Mouse (Mus musculus): ENCODE measurements around the gene Myo9b. TPM values are rescaled to one million over a fixed set of nuclear protein-coding genes. Genes with fewer than 3 reads are reported as not detected.

The Myo9b gene
- polyA plus RNA-seq, 1 experiment from 2014 or later, result 18.7 TPM

DNA sequence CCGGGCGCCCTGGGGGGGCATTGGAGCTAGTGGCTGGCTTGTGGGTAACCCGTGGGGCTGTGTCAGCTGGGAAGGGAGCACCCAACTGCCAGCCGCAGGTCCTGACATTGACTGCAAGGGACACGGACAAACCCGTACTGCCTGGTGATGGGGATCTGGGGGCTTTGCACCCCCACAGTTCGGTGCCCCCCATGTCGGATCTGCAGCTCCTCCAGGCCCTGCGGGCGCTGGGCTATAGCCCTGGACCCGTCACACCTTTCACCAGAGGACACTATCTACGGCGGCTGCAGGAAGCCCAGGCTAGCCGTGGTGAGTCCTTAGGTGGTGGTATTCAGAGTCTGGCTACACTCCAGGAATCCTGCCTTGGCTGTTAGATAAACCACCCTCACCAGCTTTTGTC is 134.9 kb downstream of the Myo9b start:
- no peak for DNase-seq (ENCODE audit: low spot score)

DNA sequence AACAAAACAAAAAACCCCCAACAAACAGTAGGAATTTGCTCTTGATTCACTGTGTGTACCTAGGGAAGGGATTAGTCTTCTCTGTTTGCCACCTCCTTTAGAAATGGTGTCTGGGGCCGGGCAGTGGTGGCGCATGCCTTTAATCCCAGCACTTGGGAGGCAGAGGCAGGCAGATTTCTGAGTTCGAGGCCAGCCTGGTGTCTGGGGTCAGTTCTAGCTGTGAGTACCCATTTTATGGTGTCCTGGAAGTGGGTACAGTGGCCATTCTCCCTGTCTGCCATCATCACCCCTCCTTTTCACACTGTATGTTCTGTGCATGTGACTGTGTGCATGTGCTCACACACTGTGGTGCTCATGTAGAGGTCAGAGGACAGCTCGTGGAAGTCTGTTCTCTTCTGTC is 135.7 kb downstream of the Myo9b start:
- no peak for DNase-seq (ENCODE audit: low spot score)

Other genes with a start within 250 kb of the Myo9b start
- gene Haus8, start 220 bp downstream of the Myo9b start, polyA plus RNA-seq (2015; fragmentation: Nextera tagmentation; extraction: Ambion mirVana), result 39.3 and 48.6 TPM in 2 replicates
- gene Use1, start 94.1 kb downstream of the Myo9b start, polyA plus RNA-seq (2015; fragmentation: Nextera tagmentation; extraction: Ambion mirVana), result 143 and 152 TPM in 2 replicates
- gene Ocel1, start 98.6 kb downstream of the Myo9b start, polyA plus RNA-seq (2015; fragmentation: Nextera tagmentation; extraction: Ambion mirVana), result 17.4 and 19.2 TPM in 2 replicates
- 17.7 and 18.4 TPM in 2 replicates for gene Nr2f6, start 109.2 kb downstream of the Myo9b start, polyA plus RNA-seq (2015; fragmentation: Nextera tagmentation; extraction: Ambion mirVana)
- gene Ushbp1, start 123.1 kb downstream of the Myo9b start, polyA plus RNA-seq (2015; fragmentation: Nextera tagmentation; extraction: Ambion mirVana), result 4.7 and 5.1 TPM in 2 replicates
- 83.2 and 87.4 TPM in 2 replicates for gene Babam1, start 124.1 kb downstream of the Myo9b start, polyA plus RNA-seq (2015; fragmentation: Nextera tagmentation; extraction: Ambion mirVana)
- gene Ankle1, start 133.3 kb downstream of the Myo9b start, polyA plus RNA-seq (2015; fragmentation: Nextera tagmentation; extraction: Ambion mirVana), result 15.3 and 25.1 TPM in 2 replicates
- 190 and 219 TPM in 2 replicates for gene Abhd8, start 190.9 kb downstream of the Myo9b start, polyA plus RNA-seq (2015; fragmentation: Nextera tagmentation; extraction: Ambion mirVana)
- 221 TPM in 2 replicates for gene Mrpl34, start 192.2 kb downstream of the Myo9b start, polyA plus RNA-seq (2015; fragmentation: Nextera tagmentation; extraction: Ambion mirVana)
- gene Dda1, start 196.5 kb downstream of the Myo9b start, polyA plus RNA-seq (2015; fragmentation: Nextera tagmentation; extraction: Ambion mirVana), result 154 and 157 TPM in 2 replicates
- gene Ano8, start 213.2 kb downstream of the Myo9b start, polyA plus RNA-seq (2015; fragmentation: Nextera tagmentation; extraction: Ambion mirVana), result 0.68 and 1.4 TPM in 2 replicates
- 17.8 TPM in 2 replicates for gene Gtpbp3, start 215.4 kb downstream of the Myo9b start, polyA plus RNA-seq (2015; fragmentation: Nextera tagmentation; extraction: Ambion mirVana)
- 27.5 and 31.6 TPM in 2 replicates for gene Plvap, start 239.0 kb downstream of the Myo9b start, polyA plus RNA-seq (2015; fragmentation: Nextera tagmentation; extraction: Ambion mirVana)